Mouse (Mus musculus): Measurements from ENCODE around the gene Elk4.

GRCm38 (mm10) chr1:131968983-131969382 is 38.4 kb upstream of the Elk4 start:
- TF ChIP-seq POLR2A (IDR thresholded peaks at IDR 0.05; ENCODE audit: borderline replicate concordance, insufficient read depth, low read length) (no peak), CTCF (IDR thresholded peaks at IDR 0.05; ENCODE audit: borderline replicate concordance, insufficient read depth, low read depth, low read length) (no peak)

All from cerebellum, adult 2 months (tissue).